Mouse (Mus musculus) adrenal gland, adult 8-10 months (tissue): Measurements from ENCODE around the gene Atg9b. TPM values are rescaled to one million over a fixed set of nuclear protein-coding genes. Genes with fewer than 3 reads are reported as not detected.
A peak's percentile ranks its signal among the peaks of the same experiment; 100 is the strongest.

Source experiments
- DNase-seq: peaks from one replicate; pipeline ENCODE4 v3.0.0; 2022
- total RNA-seq, 4 experiments: library from RNA; stranded (reverse); gene quantifications; 2 replicates each; pipeline ENCODE4 v1.2.4; 2022

The Atg9b gene
- total RNA-seq, 4 experiments from 2014 or later, result 0.55 to 1.3 (median 0.64) TPM

DNA sequence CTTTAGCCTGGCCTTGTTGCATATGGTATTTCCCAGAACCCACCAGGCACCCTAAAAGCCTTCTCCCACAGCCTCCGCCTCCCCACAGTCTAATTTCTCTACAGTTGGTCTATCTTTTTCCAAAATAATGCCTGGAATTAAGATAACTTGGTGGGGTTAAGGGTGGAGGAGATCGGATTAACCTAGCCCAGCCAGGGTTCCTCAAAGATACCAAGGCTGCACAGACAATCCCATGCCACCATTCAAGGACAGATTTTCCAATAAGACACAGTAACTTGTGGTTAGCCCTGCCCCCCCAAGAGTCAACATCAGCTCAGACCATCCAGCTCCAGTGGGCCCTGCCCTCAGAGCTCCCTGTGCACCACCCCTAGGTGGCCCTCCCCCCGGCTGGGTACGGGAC, 11.4 kb downstream of the Atg9b start:
- no peak for DNase-seq

DNA sequence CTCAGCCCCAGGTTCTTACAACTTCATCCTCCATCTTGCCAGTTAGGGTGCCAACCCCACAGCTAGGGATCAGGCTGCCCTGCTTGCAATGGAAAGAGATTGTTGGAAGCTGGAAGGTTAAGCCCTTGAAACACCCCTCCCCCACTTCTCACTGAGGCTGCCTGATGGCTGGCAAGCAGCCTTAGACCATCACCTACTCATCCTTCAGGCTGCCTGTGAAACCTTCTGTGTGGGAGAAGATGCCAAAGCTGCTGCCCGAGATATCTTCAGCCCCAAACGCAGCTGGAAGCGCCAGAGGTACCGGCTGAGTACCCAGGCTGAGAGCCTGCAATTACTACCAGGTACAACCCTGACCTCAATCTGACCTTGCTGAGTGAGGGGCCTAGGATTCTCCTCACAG, 12.4 kb downstream of the Atg9b start:
- DNase-seq, result no peak

DNA sequence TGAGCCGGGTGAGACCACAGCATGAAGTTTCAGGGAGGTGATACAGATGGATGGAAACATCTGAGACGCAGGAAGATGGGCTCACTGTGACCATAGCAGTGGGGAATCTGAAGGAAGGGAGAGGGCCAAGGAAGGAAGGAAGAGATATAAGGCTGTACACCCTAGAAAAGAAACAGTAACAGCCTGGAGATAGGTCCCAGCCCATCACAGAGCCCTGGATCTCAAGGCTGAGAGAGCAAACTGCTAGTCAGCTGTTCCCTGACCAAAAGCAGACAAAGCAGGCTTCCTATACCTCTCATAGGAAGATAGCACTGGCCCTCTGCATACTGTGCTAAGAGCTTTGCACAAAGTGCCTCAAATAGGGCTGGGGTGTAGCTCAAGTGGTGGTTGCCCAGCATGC, 13.2 kb downstream of the Atg9b start:
- DNase-seq, result no peak

DNA sequence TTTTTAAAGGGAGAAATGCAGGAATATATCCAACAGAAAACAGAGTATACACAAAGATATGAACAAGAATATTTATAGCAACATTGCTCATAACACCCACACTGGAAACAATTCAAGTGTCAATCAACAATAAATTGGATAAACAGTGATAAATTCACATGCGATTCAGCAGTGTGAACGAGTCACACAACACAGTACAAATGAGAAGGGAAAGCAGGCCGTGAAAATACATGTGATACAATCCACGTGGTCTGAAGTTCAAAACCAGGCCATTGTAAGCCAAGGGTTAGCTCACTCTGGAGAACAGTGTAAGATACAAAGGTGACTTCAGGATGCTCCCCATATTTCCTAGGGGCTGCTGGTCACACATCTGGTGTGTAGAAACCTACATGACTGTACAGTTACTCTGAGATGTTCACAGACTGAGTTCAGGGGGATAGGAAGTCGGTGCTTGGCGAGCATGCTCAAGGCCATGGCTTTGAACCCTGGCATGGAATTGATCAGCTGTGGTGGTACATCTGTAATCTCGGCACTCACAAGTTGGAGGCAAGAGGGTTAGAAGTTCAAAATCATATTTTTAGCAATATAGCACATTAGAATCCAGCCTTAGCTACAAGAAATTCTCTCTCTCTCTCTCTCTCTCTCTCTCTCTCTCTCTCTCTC, 17.1 kb downstream of the Atg9b start:
- DNase-seq, result no peak

- no peak for DNase-seq
Observed at GRCm38 (mm10) chr5:24374216-24374615, 17.7 kb downstream of the Atg9b start.

DNA sequence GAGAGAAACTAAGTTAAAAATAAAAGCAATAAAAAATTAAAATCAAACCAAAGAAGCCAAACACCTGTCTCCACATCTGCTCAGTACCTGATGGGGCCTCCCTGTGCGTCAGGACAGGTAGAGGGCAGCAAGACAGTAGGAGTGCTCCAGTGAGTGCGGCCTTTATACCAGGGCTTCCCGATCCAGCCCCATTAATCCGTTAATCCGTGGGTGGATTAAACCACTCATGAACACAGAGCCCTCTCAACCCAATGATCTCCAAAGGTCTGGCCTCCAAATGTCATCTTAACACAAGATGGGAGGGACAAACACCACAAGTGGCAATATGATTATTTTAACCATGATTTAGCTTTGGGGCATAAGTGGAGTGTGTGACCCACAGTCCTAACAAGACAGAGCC, 18.1 kb downstream of the Atg9b start:
- no peak for DNase-seq

GRCm38 (mm10) chr5:24369767-24370166, 22.2 kb downstream of the Atg9b start:
- DNase-seq, result no peak

DNA sequence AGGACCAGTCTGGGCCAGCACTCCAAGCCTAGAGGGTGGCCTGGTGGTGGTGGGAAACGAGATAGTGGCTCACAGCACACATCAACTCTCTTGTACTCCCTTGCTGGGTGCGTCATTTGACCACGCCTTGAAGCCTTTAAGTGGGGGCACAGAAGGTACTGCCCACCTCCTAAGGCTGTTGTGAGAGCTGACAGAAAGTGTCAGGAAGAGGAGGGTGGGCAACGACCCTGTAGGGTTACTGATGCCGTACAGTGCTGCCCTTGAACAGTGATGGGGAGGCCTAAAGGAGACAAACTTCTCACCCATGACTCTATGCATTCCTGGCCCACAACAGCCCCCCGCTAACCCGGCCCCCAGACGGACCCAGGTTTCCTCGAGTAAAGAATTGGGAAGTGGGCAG, 25.5 kb downstream of the Atg9b start:
- DNase-seq, result no peak

- no peak for DNase-seq
Observed at GRCm38 (mm10) chr5:24365528-24365927, 26.4 kb downstream of the Atg9b start.

GRCm38 (mm10) chr5:24364963-24365362, 27.0 kb downstream of the Atg9b start:
- DNase-seq, result no peak

DNA sequence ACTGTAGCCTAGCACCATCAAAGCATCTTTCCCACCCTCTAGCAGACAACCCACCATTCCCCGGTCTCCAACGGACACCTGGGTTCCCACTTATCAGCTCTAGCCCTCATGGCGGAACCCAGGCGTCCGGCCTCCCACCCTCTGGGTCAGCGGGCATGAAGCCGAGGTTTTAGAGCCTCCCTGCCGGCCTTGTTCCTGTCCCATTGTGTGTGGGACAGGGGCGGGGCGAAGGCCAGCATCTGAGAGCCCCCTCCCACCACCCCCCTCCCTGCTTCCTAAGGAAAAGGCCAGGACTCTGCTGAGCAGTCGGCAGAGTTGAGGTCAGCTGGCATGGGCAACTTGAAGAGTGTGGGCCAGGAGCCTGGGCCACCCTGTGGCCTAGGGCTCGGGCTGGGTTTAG, 27.4 kb downstream of the Atg9b start, which contains the start of gene Nos3:
Gene Nos3, plus strand, starts transcription at position 303 of the 400 bp plus-strand sequence.
- no peak for DNase-seq

- DNase-seq, result no peak
Observed at GRCm38 (mm10) chr5:24364061-24364460, 27.9 kb downstream of the Atg9b start.

DNA sequence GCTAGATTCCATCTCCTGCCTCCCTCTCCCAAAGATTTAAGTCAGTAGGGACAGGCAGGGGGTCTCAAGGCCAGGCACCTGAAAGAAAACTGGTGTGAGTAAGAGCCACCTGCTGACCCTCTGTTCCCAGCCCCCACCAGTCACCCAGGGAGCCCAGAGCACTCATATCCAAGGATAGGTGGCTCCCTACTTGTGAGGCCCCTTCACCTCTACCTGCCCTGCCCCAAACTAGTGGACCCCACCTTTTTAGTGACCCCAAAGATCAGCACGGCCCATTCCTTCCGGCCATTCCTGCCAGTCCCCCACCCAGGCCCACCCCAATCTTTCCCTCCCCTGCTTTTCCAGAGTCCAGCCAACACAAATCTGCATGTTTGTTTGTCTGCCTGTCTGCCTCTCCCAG, 28.5 kb downstream of the Atg9b start:
- no peak for DNase-seq

DNA sequence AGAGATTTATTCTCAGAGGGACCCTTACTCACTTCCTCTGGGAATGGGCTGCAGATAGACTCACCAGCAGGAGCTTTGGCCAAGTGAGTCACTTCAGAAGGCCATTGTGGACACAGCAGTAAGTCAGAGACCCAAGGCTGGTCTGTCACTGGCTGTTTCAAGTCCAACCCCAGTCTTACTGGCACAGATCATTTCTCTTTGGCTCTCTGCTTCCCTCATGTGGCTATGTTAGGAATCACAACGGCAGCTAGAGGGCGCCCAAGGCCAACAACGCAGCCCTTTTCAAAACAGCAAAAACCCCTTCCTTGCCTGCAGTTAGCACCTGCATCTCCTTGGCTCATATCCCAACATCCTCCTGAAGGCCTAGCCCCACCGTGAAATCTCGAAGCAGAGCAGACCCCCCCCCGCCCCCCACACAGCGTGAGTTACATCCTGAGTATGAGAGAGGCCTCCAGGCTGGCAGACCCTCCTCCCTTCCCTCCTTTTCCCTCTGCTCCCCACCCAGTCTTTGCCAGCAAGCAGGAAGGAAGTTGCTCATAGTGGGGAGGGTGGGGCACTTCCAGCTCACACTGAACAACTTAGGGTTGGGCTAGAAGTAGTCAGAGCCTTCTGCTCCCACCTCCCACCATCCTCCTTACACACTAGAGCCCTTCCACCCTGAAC, 31.0 kb downstream of the Atg9b start:
- peak; percentile 83 for DNase-seq

DNA sequence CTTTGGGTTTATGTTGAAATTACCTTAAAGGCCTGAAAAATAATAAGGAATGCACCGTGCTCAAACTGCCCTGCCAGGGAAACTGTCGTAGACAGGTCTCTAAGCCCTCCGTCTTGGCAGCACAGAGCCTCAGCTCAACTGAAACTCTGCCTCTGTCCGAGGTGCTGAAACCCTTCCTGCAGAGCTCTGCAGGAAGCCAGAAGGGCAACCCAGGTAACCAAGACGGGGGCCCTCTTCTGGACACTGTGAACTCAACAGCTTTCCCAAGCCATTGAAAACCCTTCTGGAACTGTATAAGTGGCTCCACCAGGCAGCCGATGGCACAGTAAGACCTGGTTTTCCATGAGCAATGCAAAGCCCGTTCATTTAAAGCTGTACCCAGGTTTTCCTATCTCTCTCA, 34.5 kb downstream of the Atg9b start:
- peak; percentile 50 for DNase-seq

- DNase-seq, result no peak
Observed at GRCm38 (mm10) chr5:24356764-24357163, 35.2 kb downstream of the Atg9b start.

DNA sequence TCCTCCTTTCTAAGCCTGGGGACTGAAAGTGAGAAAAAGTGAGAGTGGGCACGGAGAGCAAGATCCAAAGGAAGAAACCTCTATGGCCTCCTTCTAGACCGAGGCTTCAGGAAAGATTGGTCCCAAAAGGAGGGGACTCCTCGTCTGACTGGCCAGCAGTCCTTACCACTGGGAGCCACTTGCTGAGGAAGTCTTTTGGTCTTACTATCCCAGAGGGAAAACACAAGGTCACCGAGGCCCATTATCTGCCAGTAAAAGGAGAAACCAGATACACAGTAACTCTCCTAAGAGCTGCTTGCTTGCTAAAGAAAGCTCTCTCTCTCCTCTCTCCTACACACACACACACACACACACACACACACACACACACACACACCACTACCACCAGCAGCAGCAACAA, 38.6 kb downstream of the Atg9b start:
- no peak for DNase-seq

DNA sequence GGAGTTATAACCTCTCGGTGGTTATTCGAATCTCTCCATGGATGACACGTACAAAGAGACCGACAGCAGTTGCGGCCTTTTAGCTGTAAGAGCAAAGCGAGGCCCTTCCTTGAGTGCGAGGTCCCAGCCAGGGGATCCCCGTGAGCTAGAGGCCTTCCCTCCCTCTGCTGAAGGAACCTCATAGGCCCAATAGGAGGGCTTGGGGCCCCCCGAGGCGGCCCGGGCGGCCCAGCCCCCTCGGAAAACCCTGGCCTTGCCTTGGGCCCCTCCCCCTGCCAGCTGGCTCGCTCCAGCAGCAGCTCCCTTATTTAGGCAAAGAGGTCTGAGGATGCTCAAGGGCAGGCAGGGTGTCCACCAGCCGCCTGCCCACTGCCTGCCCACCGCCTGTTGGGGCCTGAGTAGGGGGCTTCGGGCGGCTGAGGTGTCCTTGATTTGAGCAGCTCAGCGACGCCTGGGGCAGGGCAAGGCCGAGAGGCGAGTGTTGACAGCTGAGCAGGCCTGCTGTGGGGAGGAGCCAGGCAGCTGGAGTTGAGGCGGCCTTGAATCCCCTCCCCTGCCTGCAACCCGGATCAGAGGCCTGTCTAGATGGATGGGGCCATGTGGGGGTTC, 39.6 kb downstream of the Atg9b start:
- DNase-seq, result peak; percentile 74

DNA sequence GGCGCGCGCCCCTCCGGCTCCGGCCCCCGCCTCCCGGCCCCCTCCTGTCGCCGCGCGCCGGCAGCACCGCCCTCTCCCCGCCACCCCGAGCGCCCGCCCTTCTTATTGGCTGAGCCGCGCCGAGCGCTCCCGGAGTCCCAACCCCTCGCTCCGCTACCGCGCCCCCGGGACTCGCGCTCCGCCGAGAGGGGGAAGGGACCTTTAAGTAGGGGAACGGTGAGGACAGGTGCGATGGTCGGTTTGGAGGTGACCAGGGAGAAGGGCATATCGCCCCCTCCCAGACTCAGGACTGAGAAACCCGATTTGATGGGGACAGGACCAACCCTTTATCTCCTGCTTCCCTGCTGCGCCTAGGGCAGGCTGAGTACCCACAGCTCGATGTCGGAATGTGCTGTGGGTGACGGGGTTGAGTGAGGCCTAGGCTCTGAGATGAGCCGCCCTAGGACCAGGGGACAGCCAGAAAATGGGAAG, 40.2 kb downstream of the Atg9b start:
- DNase-seq, result peak; percentile 76

GRCm38 (mm10) chr5:24351278-24351677, 40.7 kb downstream of the Atg9b start, which contains the start of gene Kcnh2:
Gene Kcnh2 (minus strand): TSS chr5:24351604.
- no peak for DNase-seq

- no peak for DNase-seq
Observed at GRCm38 (mm10) chr5:24350531-24351250, 41.3 kb downstream of the Atg9b start.

GRCm38 (mm10) chr5:24350073-24350472, 41.9 kb downstream of the Atg9b start:
- DNase-seq, result no peak

DNA sequence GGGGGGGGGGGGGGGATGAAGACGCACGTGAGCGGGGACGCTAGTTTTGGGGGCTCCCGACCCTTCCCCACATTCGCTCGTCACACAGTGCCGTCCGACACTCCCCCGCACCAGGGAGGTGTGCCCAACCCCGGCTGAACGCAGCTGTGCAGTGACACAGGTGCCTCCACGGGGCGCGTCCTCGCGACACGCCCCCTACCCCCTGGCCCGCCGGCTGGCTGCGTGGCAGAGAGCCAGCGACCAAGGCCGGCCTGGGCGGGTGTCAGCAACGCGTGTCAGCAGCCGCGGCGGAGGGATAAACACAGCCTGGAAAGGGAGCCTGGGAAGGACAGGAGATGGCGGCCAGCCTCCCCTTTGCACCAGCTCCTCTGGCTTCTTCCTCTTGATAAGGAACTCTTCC, 43.4 kb downstream of the Atg9b start:
- no peak for DNase-seq
